Mouse (Mus musculus) 3T3-L1 (cell line): ENCODE results near the gene Gabrd.
"Not testable (repeated sequence)": the region's sequence is repeated elsewhere in the genome, so short reads cannot be mapped to it uniquely, and the experiment has no call there.

ENCODE experiments used
- DNase-seq: peaks from one replicate; pipeline ENCODE4 v3.0.0-alpha.2; 2015; ENCODE audit warnings: low read depth, low spot score

Gabrd gene

GRCm38 (mm10) chr4:155397511-155398221, at the start of gene Gabrd:
Gabrd (minus strand) TSS chr4:155398112.
- peak; percentile 11 for DNase-seq

- DNase-seq = no peak
Measured at GRCm38 (mm10) chr4:155442808-155443207, 44.9 kb upstream of the Gabrd start.

DNA sequence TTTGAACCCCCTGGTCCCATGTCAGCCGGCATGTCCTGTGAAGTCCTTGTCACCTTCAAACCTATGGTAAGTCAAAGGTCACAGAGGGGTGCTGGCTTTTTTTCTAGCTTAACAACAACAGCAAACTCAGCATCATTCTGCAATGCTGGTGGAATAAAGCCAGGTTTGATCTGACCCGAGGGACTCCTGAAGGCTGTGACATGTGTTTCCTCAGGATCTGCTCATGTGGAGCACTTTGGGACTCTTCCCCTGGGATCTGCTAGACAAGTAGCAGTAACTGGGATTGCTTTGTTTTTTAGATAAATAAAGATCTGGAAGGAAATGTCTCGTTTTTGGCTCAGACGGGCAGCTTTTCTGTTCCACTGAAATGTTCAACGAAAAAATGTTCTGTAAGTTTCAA, 36.1 kb upstream of the Gabrd start:
- no peak for DNase-seq

DNA sequence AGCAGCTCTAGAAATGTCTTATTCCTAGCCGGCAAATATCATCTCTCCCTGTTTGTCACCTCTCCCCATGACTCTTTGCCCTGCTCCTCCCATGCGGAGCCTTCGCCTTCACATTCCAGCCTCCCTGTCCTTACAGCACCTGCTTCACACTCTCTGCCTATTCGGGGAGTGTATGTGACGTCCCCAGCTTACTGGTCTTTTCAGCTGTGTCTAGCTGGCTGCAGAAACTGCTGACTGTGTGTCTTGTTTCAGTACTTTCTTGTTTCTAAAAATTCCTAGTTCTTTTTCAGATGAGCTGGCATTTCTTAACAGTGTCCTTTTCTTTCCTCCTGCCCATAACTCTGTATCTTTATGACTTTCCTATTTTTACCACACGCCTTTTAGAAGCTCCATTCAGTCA, 34.4 kb upstream of the Gabrd start:
- no peak for DNase-seq

GRCm38 (mm10) chr4:155429202-155429601, 31.3 kb upstream of the Gabrd start:
- no peak for DNase-seq

- DNase-seq = no peak
Measured at GRCm38 (mm10) chr4:155428442-155428841, 30.5 kb upstream of the Gabrd start.

DNA sequence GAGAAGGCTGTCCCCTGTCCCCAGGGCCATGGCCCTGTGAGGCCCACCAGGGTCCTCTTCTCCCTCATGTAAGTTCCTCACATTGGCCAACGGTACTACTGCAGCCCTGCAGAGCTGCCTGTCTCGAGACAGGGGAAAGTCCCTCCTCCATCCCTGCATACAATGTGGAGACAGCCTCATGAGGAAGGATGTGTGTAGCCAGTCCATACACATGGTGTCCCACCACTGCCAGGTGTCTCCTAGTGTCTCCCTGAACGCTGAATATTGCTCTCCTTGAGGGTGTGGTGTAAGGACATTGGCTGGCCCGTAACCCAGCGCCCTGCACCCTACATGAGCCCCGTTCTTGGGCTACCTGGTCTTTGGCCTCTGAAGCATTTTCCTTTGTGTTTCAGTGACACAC, 28.4 kb upstream of the Gabrd start:
- DNase-seq = no peak

DNA sequence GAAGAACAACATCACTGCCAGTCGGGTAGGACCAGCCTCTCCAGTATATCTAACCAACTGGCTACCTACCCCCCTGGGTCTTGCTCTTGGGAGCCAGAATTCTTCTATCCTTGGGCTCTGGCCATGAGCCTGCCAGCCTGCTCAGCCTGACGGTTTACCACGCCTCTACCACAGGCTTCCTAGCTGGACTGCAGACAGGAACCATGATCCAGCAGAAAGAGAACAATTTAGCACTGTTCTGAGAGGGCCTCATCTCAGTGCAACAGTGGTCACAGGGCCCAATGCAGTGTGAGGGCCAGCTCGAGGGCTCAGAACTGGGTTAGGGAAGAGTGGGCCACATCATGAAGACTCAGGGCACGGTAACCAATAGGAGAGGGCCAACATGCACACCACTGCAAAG, 26.1 kb upstream of the Gabrd start:
- DNase-seq = no peak

GRCm38 (mm10) chr4:155421412-155422370, 23.8 kb upstream of the Gabrd start:
- not testable (repeated sequence) for DNase-seq

GRCm38 (mm10) chr4:155420137-155420536, 22.2 kb upstream of the Gabrd start:
- DNase-seq = no peak

DNA sequence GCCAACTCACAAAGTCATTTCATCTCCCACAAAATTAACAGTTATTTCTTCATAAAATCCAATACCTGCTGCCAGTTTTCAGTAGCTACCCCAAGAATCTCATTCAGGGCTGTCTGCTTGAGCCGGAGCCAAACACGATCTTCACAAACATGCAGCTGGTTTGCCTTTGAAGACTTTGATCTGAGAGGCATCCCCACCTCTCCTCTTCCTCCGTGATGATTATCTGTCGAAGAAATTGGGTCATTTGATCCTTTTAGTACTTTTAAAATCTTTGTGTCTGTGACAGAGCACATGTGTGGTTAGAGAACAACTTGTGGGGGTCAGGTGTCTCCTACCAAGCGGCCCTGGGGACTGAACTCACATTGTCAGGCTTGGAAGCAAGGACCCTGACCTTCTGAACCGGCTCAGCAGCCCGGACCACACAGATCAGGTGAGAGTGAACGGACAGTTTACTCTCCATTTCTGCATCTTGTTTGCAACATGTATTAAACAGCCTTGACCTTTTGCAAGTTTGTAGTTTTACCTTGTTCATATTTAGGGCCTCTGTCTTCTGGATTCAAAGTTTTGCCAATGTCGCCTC, 16.8 kb upstream of the Gabrd start:
- DNase-seq = no peak

DNA sequence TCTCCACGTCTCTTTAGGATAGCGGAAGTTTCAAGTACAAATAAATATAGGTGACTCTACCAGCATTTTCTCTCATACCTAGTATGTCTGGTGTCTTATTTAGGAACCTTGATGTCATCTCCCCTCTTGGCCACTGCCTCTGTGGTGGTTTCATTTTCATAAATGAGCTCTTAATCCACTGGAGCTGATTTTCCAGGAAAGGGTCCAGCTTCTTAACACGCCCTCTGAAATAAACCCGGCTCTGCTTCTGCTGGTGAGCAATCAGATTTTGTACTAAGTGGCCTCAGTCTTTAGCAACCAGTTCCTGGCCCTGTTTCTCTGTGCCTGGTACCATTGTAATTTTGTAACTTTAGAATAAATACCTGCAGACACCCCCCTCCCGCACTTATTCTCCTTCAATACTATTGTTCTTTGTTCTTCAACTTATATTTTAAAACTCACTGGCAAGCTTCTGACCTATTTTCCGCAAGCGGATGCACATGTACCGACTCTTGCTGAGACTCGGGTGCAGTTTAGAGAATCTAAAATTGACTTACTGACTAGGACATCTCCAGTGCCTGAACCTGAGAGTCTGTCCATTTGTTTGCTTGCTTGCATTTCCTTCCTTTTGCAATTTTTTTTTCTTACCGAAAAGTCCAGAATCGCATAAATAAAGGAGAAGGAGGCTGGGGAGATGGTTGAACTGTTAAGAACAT, 15.9 kb upstream of the Gabrd start:
- DNase-seq = no peak

DNA sequence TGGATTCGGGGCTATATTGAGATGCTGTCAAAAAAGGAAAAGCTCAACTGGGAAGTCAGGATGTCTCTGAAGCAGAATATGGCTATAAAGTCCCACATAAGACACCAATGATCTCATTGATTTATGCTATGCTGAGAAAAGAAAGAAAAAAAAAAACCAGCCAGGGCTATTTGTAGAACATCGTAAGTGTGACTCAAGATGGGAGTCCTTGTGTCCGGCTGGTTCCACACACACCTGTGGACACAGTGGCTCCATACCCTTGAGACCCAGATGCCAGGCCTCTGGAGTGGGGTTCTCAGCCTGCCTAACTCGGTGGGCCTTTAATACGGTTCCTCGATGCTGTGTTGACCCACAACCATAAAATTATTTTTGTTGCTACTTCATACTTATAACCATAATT, 14.2 kb upstream of the Gabrd start:
- DNase-seq = no peak

DNA sequence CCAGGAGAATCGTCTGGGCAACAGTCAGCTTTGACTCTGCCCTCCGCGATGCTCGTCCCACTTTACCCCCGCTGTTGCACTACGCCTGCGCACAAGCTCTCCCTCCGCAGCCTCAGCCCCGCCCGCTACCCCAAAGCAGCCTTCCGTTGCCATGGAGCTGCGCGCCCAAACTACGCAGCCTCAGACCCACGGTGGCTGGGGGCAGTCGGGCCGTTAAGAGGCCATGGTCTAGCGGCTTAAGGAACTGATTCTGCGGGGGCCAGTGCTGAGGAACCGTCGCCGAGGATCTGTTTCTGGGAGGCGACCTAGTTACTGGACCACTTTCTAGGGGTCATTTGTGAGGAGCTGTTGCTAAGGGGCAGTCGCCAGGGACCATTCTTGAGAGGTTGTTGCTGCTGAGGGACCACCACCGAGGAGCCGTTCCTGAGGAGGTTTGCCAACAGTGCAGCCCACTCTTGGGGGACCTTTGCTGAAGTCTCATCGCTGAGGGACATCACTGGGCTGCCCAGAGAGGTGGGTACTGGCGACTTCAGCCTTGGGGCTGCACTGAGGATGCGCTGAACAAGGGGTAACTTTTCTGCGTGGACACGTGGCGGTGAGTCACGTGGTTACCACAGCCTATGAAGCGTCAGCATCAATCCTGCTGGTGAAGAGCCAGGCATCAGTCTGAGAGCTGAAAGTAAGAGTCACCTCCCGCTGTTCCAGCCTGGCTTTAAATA, 11.3 kb upstream of the Gabrd start, which contains the start of gene Cfap74:
Gene Cfap74, plus strand, starts transcription at position 133 of the 719 bp plus-strand sequence.
- DNase-seq = peak; percentile 94

DNA sequence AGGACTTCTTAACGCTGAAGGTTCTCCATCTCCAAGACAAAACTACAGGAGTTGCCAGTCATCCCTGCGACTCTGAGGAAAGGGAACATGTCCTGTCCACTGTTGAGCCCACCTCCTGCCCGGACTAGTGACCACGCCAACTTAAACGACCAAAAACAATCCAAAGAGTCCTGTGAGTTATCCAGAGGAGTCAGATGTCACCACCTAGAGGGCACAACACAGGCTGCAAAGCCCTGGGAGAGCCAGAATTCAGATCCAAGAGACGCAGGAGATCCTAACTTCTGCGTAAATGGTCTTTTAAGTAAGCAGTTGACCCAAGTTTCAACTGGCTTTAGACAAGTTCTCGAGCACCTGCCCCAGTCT, 10.8 kb upstream of the Gabrd start:
- no peak for DNase-seq

DNA sequence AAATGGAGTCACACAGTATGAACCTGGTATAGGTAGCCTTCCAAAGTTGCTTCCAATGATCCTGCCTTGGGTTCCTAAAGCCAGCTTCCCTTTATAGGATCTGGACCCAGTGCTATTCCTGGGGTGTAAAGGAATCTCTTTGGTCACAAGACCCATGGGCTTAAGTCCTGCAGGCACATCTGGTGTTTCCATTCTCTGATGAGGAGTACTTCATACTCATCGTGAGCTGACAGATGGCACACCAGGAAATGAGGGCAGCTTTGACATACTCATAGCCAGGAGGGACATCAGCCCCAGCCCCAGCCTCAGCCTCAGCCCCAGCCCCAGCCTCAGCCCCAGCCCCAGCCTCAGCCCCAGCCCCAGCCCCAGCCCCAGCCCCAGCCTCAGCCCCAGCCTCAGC, 4.6 kb upstream of the Gabrd start:
- no peak for DNase-seq

- DNase-seq = no peak
Measured at GRCm38 (mm10) chr4:155401121-155401520, 3.2 kb upstream of the Gabrd start.

DNA sequence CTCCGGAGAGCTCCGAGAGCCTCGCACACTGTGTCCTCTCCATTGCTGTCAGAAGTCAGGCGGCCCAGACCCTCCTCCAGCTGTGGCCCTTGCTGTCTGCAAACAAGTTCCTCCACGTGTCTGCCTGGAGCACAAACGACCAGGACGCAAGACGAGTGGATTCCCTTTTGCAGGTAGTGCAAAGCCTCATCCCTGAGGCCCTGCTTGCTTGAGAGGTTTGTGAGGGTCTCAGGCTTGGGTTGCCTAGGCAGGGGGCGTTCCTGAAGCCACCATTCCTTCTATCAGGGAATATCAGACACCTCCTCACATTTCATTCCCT, 269 bp upstream of the Gabrd start:
- no peak for DNase-seq

- DNase-seq = no peak
Measured at GRCm38 (mm10) chr4:155396751-155397150, 1.2 kb downstream of the Gabrd start.

- no peak for DNase-seq
Measured at GRCm38 (mm10) chr4:155395471-155395870, 2.4 kb downstream of the Gabrd start.

DNA sequence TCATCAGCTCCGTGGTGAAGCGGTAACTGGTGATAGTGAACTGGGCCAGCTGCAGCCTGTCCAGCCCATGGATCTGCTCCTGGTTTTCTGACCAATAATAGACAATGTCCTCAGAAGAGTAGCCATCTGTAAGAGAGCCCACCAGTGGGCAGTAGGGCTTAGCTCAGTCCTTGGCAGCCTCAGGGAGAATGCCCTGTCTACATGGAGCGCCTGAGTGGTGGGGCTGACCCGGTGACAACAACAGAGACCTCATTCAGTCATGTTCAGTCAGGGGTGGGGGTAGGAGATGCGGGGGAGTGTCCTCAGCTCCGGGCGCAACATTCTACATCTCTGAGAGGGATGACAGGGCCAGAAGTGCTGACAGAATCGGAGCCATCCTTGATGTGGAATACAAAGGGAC, 10.7 kb downstream of the Gabrd start:
- DNase-seq = no peak
